Mouse (Mus musculus) spleen, postnatal 10 days (tissue): Measurements from ENCODE around the gene Chdh.

ENCODE experiments used
- DNase-seq, 2 experiments: peaks; one replicate each; pipeline ENCODE4 v3.0.0; 2021 to 2022; ENCODE audit warnings: low spot score in 2 of 2

Gene Chdh

DNA sequence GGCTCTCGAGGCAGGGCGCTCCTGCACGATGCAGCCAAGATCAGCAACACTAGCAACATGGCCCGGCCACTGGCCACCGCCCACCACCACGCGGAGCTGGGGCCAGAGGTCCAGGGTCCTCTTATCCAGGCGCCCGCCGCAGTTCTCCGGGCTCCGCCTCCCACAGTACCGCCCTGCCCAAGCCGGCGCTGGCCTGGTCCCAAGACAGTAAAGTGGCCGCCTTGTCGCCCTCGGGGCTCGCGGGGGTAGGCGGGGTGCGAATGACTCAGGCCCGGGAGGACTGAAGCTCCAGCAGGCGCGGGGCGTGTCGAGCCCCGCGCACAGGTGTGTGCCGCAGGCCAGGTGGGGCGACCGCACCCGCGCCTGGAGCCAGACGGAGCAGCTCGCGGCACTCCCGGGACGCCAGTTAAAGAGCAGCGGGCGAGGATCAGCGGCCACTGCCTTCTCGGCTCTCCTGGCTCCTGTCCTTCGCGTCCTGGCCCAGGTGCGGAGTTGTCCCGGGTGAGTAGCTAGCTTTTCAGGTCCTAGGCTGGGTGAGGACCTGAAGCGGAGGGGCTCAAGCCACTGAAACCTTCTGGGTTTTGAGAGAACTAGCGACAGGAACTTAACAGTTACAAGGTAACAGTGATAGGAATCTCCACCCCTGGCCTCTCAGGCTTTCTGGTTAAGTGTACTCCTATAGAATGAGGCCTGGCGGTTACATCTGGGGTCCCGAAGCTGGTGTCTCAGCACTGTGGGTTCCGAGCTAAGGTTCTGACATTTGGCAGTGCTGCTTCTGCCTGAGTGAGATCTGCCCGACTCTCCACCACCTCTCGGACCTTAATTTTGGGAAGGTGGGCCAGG lies at the start of gene Chdh, which contains the start of gene Il17rb:
TSS of gene Chdh (plus strand) at position 291 of the 843 bp plus-strand sequence.
TSS of gene Il17rb (minus strand) at position 164 of the 843 bp plus-strand sequence.
- DNase-seq, result peak in 1 of 2 experiments; percentile 30

DNA sequence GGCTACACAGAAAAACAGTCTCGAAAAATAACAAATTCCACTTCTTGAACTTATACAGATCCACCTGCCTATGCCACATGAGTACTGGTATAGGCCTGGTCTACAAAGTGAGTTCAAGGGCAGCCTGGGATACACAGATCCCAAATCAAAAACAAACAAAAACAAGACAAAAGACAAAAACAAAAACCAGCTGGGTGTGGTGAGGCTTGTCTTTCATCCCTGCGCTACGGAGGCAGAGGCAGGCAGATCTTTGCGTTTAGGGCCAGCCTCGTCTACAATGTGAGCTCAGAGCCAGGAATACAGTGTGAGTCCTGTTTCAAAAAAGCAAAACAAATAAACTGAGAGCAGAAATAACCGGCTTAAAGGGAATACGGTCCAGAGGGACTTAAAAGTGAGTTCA lies 41.2 kb upstream of the Chdh start:
- no peak for DNase-seq

DNA sequence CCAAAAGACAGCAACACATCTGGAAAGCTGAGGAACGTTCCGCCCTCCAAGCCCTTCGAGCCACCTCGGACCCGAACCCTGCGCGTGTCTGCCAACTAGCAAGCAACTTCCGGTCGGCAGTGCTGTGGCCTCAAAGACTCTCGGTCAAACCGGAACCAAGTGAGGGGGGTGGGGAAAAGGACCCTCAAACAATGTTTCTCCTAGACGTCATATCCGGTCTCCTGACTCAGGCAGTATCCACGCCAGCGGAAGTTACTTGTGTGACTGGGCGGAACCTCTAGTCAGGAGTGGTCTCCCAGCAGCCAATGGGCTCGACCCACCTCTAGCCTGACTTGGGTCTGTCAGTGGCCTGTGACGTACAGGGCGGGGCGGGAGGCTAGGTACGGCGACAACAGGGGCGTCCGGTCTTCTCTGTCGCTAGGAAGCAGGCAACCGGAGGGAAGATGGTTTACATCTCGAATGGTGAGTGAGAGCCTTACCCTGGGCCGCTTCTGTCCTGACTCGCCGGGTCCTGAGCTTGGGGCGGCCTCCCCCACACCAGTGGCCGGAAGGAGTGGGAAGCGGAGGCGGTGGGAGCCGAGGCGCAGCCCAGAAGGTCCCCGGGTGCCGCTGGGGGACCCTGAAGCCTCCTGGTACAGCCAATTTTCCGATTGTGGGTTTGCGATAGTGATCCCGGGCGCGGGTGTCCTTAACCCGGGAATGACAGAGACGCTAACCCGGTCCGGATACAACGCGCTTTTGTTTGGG lies 40.6 kb upstream of the Chdh start, which contains the start of gene Selenok:
TSS of gene Selenok (plus strand) at position 234 of the 747 bp plus-strand sequence.
- peak; percentile 82 to 95 for DNase-seq

DNA sequence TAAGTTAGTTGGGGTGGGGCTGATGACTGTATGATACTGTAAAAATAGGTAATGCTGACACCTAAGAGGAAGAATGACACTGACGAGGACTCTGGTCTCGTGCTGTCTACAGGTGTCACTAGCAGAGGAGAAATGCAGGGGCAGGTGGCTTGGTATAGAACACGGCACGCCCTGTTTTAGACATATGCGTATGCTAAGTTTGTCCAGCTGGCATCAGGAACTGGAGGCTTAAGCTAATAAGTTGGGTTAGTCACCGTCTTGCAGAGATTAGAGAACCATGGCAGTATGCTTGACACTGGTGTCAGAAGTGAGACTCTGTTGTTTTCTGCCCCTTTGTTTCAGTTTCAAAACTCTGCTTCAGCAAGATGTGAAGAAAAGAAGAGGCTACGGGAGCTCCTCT lies 37.4 kb upstream of the Chdh start:
- no peak for DNase-seq

DNA sequence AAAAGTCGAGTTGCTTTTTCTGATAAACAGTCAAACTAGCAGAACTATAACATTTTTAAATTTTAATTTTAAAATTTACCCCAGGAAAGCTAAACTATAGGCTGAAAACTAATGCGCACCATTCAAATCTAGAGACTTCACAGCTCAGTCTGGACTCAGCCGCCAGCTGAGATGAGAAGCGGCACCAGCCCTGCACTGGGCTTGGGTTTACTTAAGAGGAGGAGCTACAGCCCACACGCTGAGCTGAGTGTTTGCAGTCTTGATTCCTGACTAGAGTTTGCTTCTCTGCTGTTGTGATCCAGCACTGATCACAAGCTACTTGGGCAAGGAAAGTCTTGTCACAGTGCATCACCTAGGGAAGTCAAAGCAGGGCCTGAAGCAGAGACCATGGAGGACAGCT lies 36.8 kb upstream of the Chdh start:
- DNase-seq, result no peak

GRCm38 (mm10) chr14:29976927-29977326 lies 31.9 kb upstream of the Chdh start:
- DNase-seq, result no peak

DNA sequence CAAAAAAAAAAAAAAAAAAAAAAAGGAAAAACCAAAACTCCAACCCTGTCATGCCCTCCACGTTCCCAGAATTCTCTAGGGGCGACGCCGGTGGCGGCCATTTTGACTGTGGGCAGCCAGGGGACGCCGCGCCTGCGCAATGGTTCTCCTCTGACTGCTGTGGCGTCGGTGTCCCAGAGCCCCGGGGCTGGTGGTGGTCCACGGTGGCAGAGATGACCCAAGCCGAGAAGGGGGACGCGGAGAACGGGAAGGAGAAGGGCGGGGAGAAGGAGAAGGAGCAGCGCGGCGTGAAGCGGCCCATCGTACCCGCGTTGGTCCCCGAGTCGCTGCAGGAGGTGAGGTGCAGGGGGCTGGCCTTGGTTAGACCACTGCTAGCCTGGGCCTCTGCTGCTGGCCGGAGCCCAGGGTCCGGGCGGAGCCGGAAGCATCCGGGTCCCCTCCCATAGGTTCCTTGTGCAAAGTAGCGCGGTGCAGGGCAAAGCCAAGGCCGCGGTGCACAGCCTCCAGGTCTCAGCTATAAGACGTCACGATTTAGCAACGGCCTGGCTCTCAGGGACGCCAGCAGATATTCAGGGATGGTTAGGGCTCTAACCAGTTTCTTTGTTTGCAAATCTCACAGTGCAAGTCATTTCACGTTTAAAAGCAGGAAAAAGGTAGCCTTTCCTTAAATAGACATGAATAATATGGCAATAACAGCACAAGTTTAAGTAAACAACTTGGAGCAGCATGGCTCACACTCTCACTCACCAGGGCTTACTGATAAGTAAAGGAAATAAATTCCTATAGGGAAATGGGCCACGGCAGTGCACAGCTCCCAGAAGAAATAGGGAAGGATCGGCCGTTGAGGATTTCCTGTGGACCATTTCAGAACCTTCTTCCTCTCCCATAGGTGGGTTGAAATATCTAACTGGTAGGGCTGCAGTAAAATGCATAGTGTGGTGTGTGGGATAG lies 30.3 kb upstream of the Chdh start, which contains the start of gene Actr8:
TSS of gene Actr8 (plus strand) at position 84 of the 951 bp plus-strand sequence.
- peak; percentile 87 to 91 for DNase-seq

- peak in 1 of 2 experiments; percentile 61 for DNase-seq
These were observed 28.2 kb upstream of the Chdh start for GRCm38 (mm10) chr14:29980447-29981205.

DNA sequence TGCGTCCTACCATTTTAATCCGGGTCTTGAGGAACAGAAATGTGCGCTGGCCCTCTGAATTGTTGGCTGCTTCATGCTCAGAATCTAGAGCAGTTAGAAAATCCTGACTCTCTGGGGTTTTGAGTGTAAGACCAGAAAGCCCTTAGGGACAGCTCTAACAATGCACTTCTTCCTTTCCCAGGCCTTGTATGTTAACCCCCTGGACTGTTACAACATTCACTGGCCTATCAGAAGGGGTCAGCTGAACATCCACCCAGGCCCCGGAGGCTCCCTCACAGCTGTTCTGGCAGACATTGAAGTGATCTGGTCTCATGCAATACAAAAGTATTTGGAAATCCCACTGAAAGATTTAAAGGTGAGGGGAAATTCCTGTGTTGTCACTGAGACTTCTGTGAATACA lies 22.7 kb upstream of the Chdh start:
- no peak for DNase-seq

GRCm38 (mm10) chr14:29987276-29987675 lies 21.5 kb upstream of the Chdh start:
- no peak for DNase-seq

- DNase-seq, result no peak
These were observed 21.1 kb upstream of the Chdh start for GRCm38 (mm10) chr14:29987739-29988138.

GRCm38 (mm10) chr14:29988337-29988736 lies 20.5 kb upstream of the Chdh start:
- DNase-seq, result no peak

DNA sequence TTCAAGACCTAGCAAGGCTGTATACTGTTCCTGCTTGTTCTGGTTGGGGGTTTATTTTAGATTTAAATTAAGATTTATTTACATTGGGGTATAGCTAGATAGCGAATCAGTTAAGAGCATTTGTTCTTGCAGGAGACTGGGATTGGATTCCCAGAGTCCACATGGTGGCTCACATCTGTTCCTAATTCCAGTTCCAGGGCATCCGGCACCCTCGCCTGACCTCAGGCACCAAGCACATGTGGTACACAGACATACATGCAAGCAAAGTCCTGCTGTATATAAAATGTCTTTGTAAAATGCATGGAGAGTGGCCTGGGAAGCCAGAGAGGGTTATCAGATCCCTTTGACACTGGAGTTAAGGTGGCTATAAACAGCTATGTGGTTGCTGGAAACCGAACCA lies 13.8 kb upstream of the Chdh start:
- DNase-seq, result no peak

GRCm38 (mm10) chr14:29996000-29996751 lies 12.6 kb upstream of the Chdh start:
- no peak for DNase-seq

DNA sequence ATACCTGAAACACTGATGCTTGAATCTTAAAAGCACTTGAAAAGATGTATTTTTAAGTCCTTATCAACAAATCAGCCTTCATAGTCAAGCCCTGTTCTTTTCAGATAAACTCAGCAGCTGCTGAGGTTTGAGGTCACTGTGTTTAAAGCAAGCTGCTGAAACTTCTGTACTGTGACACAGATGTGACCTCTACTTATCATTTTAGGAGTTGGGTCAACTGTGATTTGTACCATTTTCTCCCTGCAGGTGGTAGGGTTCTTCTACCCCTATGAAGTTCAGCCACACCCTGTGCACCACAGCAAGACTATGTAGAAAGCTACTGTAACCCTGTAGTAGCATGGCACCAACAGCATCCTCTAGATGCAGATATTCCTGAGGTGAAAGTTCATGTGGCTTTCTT lies 11.5 kb upstream of the Chdh start:
- DNase-seq, result no peak

GRCm38 (mm10) chr14:29998747-29999474 lies 9.9 kb upstream of the Chdh start:
- no peak for DNase-seq

GRCm38 (mm10) chr14:29999475-29999811 lies 9.4 kb upstream of the Chdh start:
- no peak for DNase-seq

DNA sequence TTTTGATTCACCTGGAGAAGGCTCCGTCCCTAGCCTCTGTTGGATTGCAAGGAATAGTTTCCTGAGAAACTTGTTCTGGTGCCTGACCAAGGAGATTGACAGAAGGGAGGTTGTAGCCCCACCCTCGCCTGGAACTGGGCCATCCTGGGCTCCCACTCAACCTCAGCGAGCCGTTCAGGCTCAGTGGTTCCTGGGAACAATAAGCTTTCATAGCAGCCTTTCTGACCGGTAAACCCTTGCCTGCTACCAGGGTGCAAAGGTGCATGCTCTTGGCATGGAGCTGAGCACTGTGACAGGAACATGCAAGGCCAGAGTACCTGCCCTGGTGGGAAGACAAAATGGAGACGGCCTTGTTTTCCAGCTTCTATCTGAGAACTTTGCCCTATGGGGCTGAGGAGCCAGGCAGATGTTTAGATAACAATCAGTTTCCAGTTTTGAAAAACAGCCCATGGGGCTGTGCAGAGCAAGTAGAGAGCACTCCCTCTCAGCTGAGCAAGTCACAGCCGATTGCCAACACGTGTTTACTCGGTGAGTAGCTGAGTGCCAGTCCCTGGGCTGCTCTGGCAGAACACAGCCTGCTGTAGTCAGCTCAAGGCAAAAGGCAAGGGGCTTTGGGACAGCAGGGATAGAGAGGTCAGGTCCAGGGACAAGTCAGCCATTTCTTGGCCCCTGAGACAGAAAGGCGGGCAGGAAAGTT lies 1.2 kb downstream of the Chdh start:
- DNase-seq, result no peak
